Mouse (Mus musculus) spleen, adult 10 weeks (tissue): ENCODE measurements around the gene Ccdc167. TPM values are rescaled to one million over a fixed set of nuclear protein-coding genes. Genes with fewer than 3 reads are reported as not detected.

Experiments
- polyA plus RNA-seq: library from polyadenylated mRNA; stranded (reverse); fragments of 350-450 nt; fragmentation: Illumina TruSeq; extraction: RNeasy Lipid Tissue Mini Kit (QIAGEN cat#74804); gene quantifications from one replicate; pipeline ENCODE4 v1.2.3, GENCODE M21; 2015; ENCODE audit warnings: low replicate concordance; ENCODE audit not compliant: insufficient read depth

The Ccdc167 gene
- polyA plus RNA-seq: 15.5 TPM

GRCm38 (mm10) chr17:29716732-29717445 is at the start of gene Ccdc167:
Ccdc167 (minus strand) TSS chr17:29717044.

GRCm38 (mm10) chr17:29660076-29660761 is 56.6 kb downstream of the Ccdc167 start, which contains the start of gene Cmtr1:
Cmtr1 (plus strand) TSS chr17:29660595.

Other genes starting within 250 kb of the Ccdc167 start
- 72.4 TPM for gene Pim1, start 226.3 kb downstream of the Ccdc167 start, polyA plus RNA-seq
- not detected for gene Gm17657, start 167.4 kb downstream of the Ccdc167 start, polyA plus RNA-seq
- gene Tbc1d22b, start 167.3 kb downstream of the Ccdc167 start, polyA plus RNA-seq: 12.7 TPM
- gene Tmem217, start 164.7 kb downstream of the Ccdc167 start, polyA plus RNA-seq: not detected
- gene Rnf8, start 102.3 kb downstream of the Ccdc167 start, polyA plus RNA-seq: 32.5 TPM
- 8.9 TPM for gene Gm28043, start 102.2 kb downstream of the Ccdc167 start, polyA plus RNA-seq
- 127 TPM for gene Cmtr1, start 56.4 kb downstream of the Ccdc167 start, polyA plus RNA-seq